Mouse (Mus musculus) MEL (cell line): ENCODE data around the gene Ccnk.

ENCODE experiments used
- BHLHE40 ChIP-seq: IDR thresholded peaks from 2 replicates; pipeline ENCODE4 v1.6.1; 2012; ENCODE audit warnings: low read depth, mild to moderate bottlenecking, inconsistent platforms, low read length, improper control_type of control experiment, borderline replicate concordance
- CTCF ChIP-seq, 3 experiments: IDR thresholded peaks in 2 of 3; conservative IDR thresholded peaks in 1 of 3; 2 replicates each; pipeline ENCODE4 v1.5.1; 2011 to 2012; ENCODE audit warnings: low read length in 3 of 3, low read depth in 2 of 3, mild to moderate bottlenecking in 2 of 3, improper control_type of control experiment in 1 of 3, inconsistent platforms in 1 of 3, mixed read lengths in 1 of 3, moderate library complexity in 1 of 3; ENCODE audit not compliant: control insufficient read depth in 1 of 3, insufficient read depth in 1 of 3, poor library complexity in 1 of 3, severe bottlenecking in 1 of 3
- ELF1 ChIP-seq: IDR thresholded peaks from 2 replicates; pipeline ENCODE4 v1.6.1; 2014; ENCODE audit warnings: low read depth, mild to moderate bottlenecking, inconsistent platforms, low read length, improper control_type of control experiment, moderate library complexity
- EP300 ChIP-seq, 2 experiments: IDR thresholded peaks; 2 replicates each; pipeline ENCODE4 v1.6.1; 2011; ENCODE audit warnings: improper control_type of control experiment in 2 of 2, low read length in 2 of 2, low read depth in 1 of 2, mild to moderate bottlenecking in 1 of 2
- KAT2A ChIP-seq: conservative IDR thresholded peaks from 2 replicates; pipeline ENCODE4 v1.6.1; 2012; ENCODE audit warnings: low read depth, low read length, improper control_type of control experiment, inconsistent platforms
- NELFE ChIP-seq: IDR thresholded peaks from 2 replicates; pipeline ENCODE4 v1.6.1; 2011; ENCODE audit warnings: low read depth, low read length, improper control_type of control experiment
- POLR2A ChIP-seq, 2 experiments: IDR thresholded peaks; 2 replicates each; pipeline ENCODE4 v1.6.1; 2011 to 2012; ENCODE audit warnings: low read length in 2 of 2, mild to moderate bottlenecking in 2 of 2, control low read depth in 1 of 2, improper control_type of control experiment in 1 of 2, low read depth in 1 of 2, moderate library complexity in 1 of 2; ENCODE audit not compliant: control insufficient read depth in 1 of 2, insufficient read depth in 1 of 2, poor library complexity in 1 of 2
- POLR2AphosphoS5 ChIP-seq: IDR thresholded peaks from 2 replicates; pipeline ENCODE4 v1.6.1; 2012; ENCODE audit warnings: low read depth, borderline replicate concordance, mild to moderate bottlenecking, inconsistent platforms, low read length, moderate library complexity, mixed read lengths
- SMC3 ChIP-seq: IDR thresholded peaks from 2 replicates; pipeline ENCODE4 v1.6.1; 2011; ENCODE audit warnings: low read depth, low read length, improper control_type of control experiment
- USF1 ChIP-seq: IDR thresholded peaks from 2 replicates; pipeline ENCODE4 v1.6.1; 2014; ENCODE audit warnings: low read depth, mild to moderate bottlenecking, inconsistent platforms, low read length, improper control_type of control experiment, moderate library complexity
- ZNF384 ChIP-seq: IDR thresholded peaks from 2 replicates; pipeline ENCODE4 v1.6.1; 2012; ENCODE audit warnings: low read depth, mild to moderate bottlenecking, inconsistent platforms, low read length, improper control_type of control experiment

DNA sequence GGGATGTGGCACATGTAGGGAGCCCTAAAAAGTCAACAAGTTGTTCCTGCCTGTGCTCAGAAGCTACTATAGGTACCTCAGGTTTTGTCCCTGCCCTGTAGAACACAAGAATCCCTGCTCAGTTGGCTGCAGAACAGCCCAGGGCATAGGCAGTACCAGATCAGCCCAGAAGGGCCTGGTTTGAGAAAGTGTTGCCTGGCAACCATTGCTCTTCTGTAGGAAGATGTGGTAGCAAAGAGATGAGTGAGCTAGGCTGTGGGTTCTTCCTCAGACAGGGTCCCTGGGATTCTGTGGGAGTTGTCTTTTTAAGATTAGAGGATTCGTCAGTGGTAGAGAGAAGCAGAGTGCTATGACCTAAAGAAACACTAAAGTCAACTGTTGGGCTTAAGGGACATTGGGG, 20.7 kb downstream of the Ccnk start:
- TF ChIP-seq KAT2A, result no peak
- no peak for TF ChIP-seq USF1
- TF ChIP-seq POLR2A (IDR thresholded peaks at IDR 0.05; ENCODE audit: control insufficient read depth in 1 of 2, insufficient read depth in 1 of 2, low read depth in 1 of 2, low read length in 2 of 2, poor library complexity in 1 of 2), result no peak
- no peak for TF ChIP-seq CTCF (IDR thresholded peaks at IDR 0.05 in 2 of 3, conservative IDR thresholded peaks at IDR 0.05 in 1 of 3; ENCODE audit: control insufficient read depth in 1 of 3, insufficient read depth in 1 of 3, low read depth in 2 of 3, low read length in 3 of 3, poor library complexity in 1 of 3, severe bottlenecking in 1 of 3)
- TF ChIP-seq EP300 (IDR thresholded peaks at IDR 0.05; ENCODE audit: low read depth in 1 of 2, low read length in 2 of 2), result no peak
- TF ChIP-seq POLR2AphosphoS5, result no peak
- no peak for TF ChIP-seq NELFE
- no peak for TF ChIP-seq ZNF384
- TF ChIP-seq ELF1, result no peak
- TF ChIP-seq SMC3, result no peak
- TF ChIP-seq BHLHE40, result no peak
